Mouse (Mus musculus) olfactory bulb, adult 2 months (tissue): ENCODE measurements around the gene Tshz2.

Source experiments
- CTCF ChIP-seq: fragments of 200-500 bp; IDR thresholded peaks from 2 replicates; pipeline ENCODE4 v1.5.1; 2012; ENCODE audit warnings: low read depth, mild to moderate bottlenecking, low read length, moderate library complexity; ENCODE audit not compliant: insufficient read depth
- POLR2A ChIP-seq: fragments of 200-500 bp; IDR thresholded peaks from 2 replicates; pipeline ENCODE4 v1.6.1; 2012; ENCODE audit warnings: mild to moderate bottlenecking, low read depth, low read length, moderate library complexity; ENCODE audit not compliant: insufficient read depth

GRCm38 (mm10) chr2:169679264-169679663 is 46.5 kb downstream of the Tshz2 start:
- no peak for TF ChIP-seq CTCF
- TF ChIP-seq POLR2A = no peak
